In genomic region chr8:95099009-95099408, GRCm38 (mm10) we compare ENCODE assay signal across 7 mouse cellular contexts. TPM values are rescaled to one million over a fixed set of nuclear protein-coding genes. Genes with fewer than 3 reads are reported as not detected.
DNase-seq lines count a peak whose midpoint lies in the region; ATAC-seq and TF ChIP-seq lines count a peak whose summit lies in the region.

No protein-coding gene starts in this region.

- H3K4me2 ChIP-seq in forebrain, postnatal 0 days (ENCODE audit: low read depth) = no peak overlapping the region
- H3K4me2 ChIP-seq in hindbrain, embryonic 13.5 days = no peak overlapping the region

- WGBS in forebrain, postnatal 0 days = 23% methylated on average over 5 of the region's 5 CpGs
- WGBS in hindbrain, embryonic 13.5 days = 25% methylated on average over 5 of the region's 5 CpGs
- 32% methylated on average over 5 of the region's 5 CpGs for WGBS in midbrain, embryonic 10.5 days

- no peak overlapping the region for H3K9ac ChIP-seq in forebrain, postnatal 0 days
- no peak overlapping the region for H3K9ac ChIP-seq in hindbrain, embryonic 13.5 days

- H3K4me1 ChIP-seq in forebrain, postnatal 0 days (ENCODE audit: insufficient read depth) = no peaks in the 10 kb centered on the region
- no peaks in the 10 kb centered on the region for H3K4me1 ChIP-seq in hindbrain, embryonic 13.5 days (replicated peaks)
- H3K4me1 ChIP-seq in midbrain, embryonic 10.5 days = no peaks in the 10 kb centered on the region

- no peaks in the 10 kb centered on the region for H3K9me3 ChIP-seq in forebrain, postnatal 0 days (ENCODE audit: low read length)
- H3K9me3 ChIP-seq in hindbrain, embryonic 13.5 days = no peaks in the 10 kb centered on the region
- H3K9me3 ChIP-seq in midbrain, embryonic 10.5 days (replicated peaks) = no peaks in the 10 kb centered on the region

- no peak overlapping the region for H3K4me3 ChIP-seq in forebrain, postnatal 0 days (ENCODE audit: low read depth, low read length)
- no peak overlapping the region for H3K4me3 ChIP-seq in hindbrain, embryonic 13.5 days
- no peak overlapping the region for H3K4me3 ChIP-seq in midbrain, embryonic 10.5 days

- peak; percentile 96 for TF ChIP-seq CTCF in forebrain, postnatal 0 days (IDR thresholded peaks at IDR 0.05; ENCODE audit: low read depth)

- no peaks in the 10 kb centered on the region for H3K27me3 ChIP-seq in forebrain, postnatal 0 days (ENCODE audit: insufficient read depth, low read length)
- no peaks in the 10 kb centered on the region for H3K27me3 ChIP-seq in hindbrain, embryonic 13.5 days
- no peaks in the 10 kb centered on the region for H3K27me3 ChIP-seq in midbrain, embryonic 10.5 days (ENCODE audit: low read depth, poor library complexity, severe bottlenecking)

- ATAC-seq in forebrain, postnatal 0 days = peak; percentile 74
- ATAC-seq in hindbrain, embryonic 13.5 days (ENCODE audit: low FRiP score) = peak; percentile 55; the same call in 1 of the 2 replicates

- peak; percentile 77 for DNase-seq in NIH3T3 (ENCODE audit: low read depth)
- DNase-seq in cerebellum, adult 11 months = peak; percentile 52
- peak; percentile 70 for DNase-seq in forebrain, postnatal 0 days
- peak; percentile 36 for DNase-seq in left cerebral cortex, adult 11 months (ENCODE audit: low spot score)
- peak; percentile 63 for DNase-seq in midbrain, embryonic 10.5 days (ENCODE audit: low spot score)
- peak; percentile 72 for DNase-seq in right cerebral cortex, postnatal 4 days

- peaks cover 79% of the 10 kb centered on the region for H3K36me3 ChIP-seq in forebrain, postnatal 0 days (ENCODE audit: insufficient read depth)
- peaks cover 99% of the 10 kb centered on the region for H3K36me3 ChIP-seq in hindbrain, embryonic 13.5 days
- H3K36me3 ChIP-seq in midbrain, embryonic 10.5 days = peaks cover 68% of the 10 kb centered on the region

- no peak overlapping the region for H3K27ac ChIP-seq in forebrain, postnatal 0 days (ENCODE audit: low read depth, low read length)
- no peak overlapping the region for H3K27ac ChIP-seq in hindbrain, embryonic 13.5 days
- H3K27ac ChIP-seq in midbrain, embryonic 10.5 days (replicated peaks) = no peak overlapping the region

RNA-seq across cellular contexts. Expression of gene Katnb1, which starts 18.0 kb away (rescaled TPM):
- 43.9 and 50.6 TPM in 2 replicates for total RNA-seq in forebrain, postnatal 0 days (2014; rRNA removed)
- polyA plus RNA-seq in forebrain, postnatal 0 days (2015; fragmentation: Nextera tagmentation; extraction: Ambion mirVana) = 44.7 and 49.5 TPM in 2 replicates
- polyA plus RNA-seq in hindbrain, embryonic 13.5 days (2015; fragmentation: Nextera tagmentation; extraction: Ambion mirVana) = 38.4 and 38.8 TPM in 2 replicates
- polyA plus RNA-seq in midbrain, embryonic 10.5 days (2016; fragmentation: Nextera tagmentation; extraction: Ambion mirVana) = 32.0 and 34.2 TPM in 2 replicates

RNA-seq across cellular contexts. Expression of gene Drc7, which starts 44.1 kb away (rescaled TPM):
- 1.9 and 4.4 TPM in 2 replicates for total RNA-seq in forebrain, postnatal 0 days (2014; rRNA removed)
- polyA plus RNA-seq in forebrain, postnatal 0 days (2015; fragmentation: Nextera tagmentation; extraction: Ambion mirVana) = 2.1 and 3.7 TPM in 2 replicates
- polyA plus RNA-seq in hindbrain, embryonic 13.5 days (2015; fragmentation: Nextera tagmentation; extraction: Ambion mirVana) = 1.7 and 2.3 TPM in 2 replicates
- 0.11 and 0.14 TPM in 2 replicates for polyA plus RNA-seq in midbrain, embryonic 10.5 days (2016; fragmentation: Nextera tagmentation; extraction: Ambion mirVana)
